Mouse (Mus musculus) heart, embryonic 13.5 days (tissue): ENCODE results near the gene Chchd6. TPM values are rescaled to one million over a fixed set of nuclear protein-coding genes. Genes with fewer than 3 reads are reported as not detected.

ENCODE experiments used
- ATAC-seq: fragments of 200-750 bp; cut with Nextera tagmentation; 2 replicates; pipeline ENCODE4 v1.8.0; 2017; ENCODE audit warnings: moderate TSS enrichment; ENCODE audit not compliant: insufficient number of reproducible peaks, low FRiP score, low TSS enrichment; ENCODE audit errors: extremely low read depth
- H3K27ac ChIP-seq: fragments of 300-500 bp; sonication (generic); replicated peaks from 2 replicates; pipeline ENCODE4 v1.5.1; 2015; ENCODE audit warnings: moderate library complexity, mild to moderate bottlenecking, inconsistent platforms
- H3K27me3 ChIP-seq: fragments of 300-500 bp; sonication (generic); replicated peaks from 2 replicates; pipeline ENCODE4 v1.6.1; 2015; ENCODE audit warnings: mild to moderate bottlenecking, inconsistent platforms
- H3K36me3 ChIP-seq: fragments of 300-500 bp; sonication (generic); 2 replicates; pipeline ENCODE4 v1.6.1; 2015; ENCODE audit warnings: mild to moderate bottlenecking, inconsistent platforms
- H3K4me1 ChIP-seq: fragments of 300-500 bp; sonication (generic); 2 replicates; pipeline ENCODE4 v1.6.1; 2015; ENCODE audit warnings: inconsistent platforms
- H3K4me2 ChIP-seq: fragments of 300-500 bp; sonication (generic); 2 replicates; pipeline ENCODE4 v1.6.1; 2015; ENCODE audit warnings: inconsistent platforms, mild to moderate bottlenecking, moderate library complexity
- H3K4me3 ChIP-seq: fragments of 300-500 bp; sonication (generic); 2 replicates; pipeline ENCODE4 v1.5.1; 2015; ENCODE audit warnings: moderate library complexity, mild to moderate bottlenecking, inconsistent platforms
- H3K9ac ChIP-seq: fragments of 300-500 bp; sonication (generic); 2 replicates; pipeline ENCODE4 v1.6.1; 2015; ENCODE audit warnings: inconsistent platforms, mild to moderate bottlenecking, moderate library complexity
- H3K9me3 ChIP-seq: fragments of 300-500 bp; sonication (generic); 2 replicates; pipeline ENCODE4 v1.6.1; 2016; ENCODE audit warnings: inconsistent platforms
- whole genome bisulfite sequencing: fragments of 180-500 bp; shearing (Covaris S2); methylation state at CpG from one replicate; pipeline ENCODE4 v1.1.7; 2015; ENCODE audit warnings: mixed read lengths; 5-methylcytosine and 5-hydroxymethylcytosine counted together
- polyA plus RNA-seq: library from polyadenylated mRNA; unstranded; fragments of >200 nt; fragmentation: Nextera tagmentation; extraction: Ambion mirVana; gene quantifications from 2 replicates; pipeline ENCODE4 v1.2.1, GENCODE M21; 2015

Chchd6 gene
- polyA plus RNA-seq, 1 experiment from 2014 or later = 46.3 TPM

DNA sequence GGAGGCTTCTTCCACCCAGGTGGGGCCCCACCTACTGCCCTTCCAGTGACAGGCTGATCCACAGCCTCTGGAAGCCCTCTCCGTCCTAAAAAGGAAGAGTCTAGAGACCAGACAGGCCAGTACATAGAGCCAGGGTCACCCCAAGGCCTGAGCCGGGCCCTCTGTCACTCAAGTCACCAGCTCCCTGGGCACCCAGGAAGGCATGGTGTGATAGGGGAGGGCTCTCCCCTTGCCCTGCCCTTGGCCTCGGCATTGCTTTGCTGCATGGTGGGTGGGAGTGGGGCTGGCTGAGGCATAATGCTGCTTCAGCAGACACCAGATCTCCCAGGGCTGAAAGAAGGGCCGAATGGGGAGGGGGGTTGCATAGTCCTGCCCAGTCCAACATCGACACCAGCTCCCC lies 241.4 kb downstream of the Chchd6 start:
- Histone ChIP-seq H3K9me3 (no peaks in the 10 kb centered on the region), H3K4me2 (no peak overlapping the region), H3K9ac (peak overlapping the region; percentile 56), H3K4me1 (peaks cover 74% of the 10 kb centered on the region), H3K27ac (0 out of 2 replicates have a peak overlapping the region, but pooled peaks have one; percentile 12), H3K27me3 (no peaks in the 10 kb centered on the region), H3K4me3 (no peak overlapping the region), H3K36me3 (peaks cover 53% of the 10 kb centered on the region)
- WGBS = 66% methylated on average over 5 of the region's 5 CpGs
- ATAC-seq = no peak

DNA sequence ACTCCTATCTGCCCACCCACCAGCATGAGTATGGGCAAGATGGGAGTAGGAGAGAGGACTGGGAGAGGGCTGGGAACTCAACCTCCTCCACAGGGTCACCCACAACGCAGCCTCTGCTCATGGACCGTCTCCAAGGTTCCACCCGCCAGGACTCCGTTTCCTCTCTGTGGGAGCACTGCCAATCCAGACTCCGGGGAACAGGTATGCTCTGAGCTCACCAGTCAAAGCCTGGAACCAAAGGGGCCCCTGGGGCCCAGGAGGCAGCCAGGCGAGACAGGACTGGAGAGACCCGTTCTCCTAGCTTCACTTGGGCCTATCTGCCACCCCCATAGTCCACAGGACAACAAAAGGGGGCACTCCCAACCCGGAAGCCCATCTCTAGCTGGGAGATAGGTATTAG lies 242.4 kb downstream of the Chchd6 start:
- no peaks in the 10 kb centered on the region for H3K9me3 ChIP-seq
- peaks cover 53% of the 10 kb centered on the region for H3K36me3 ChIP-seq
- ATAC-seq = no peak
- H3K4me1 ChIP-seq = peaks cover 75% of the 10 kb centered on the region
- H3K27ac ChIP-seq = peak overlapping the region; percentile 88; the same call in 1 of the 2 replicates
- no peak overlapping the region for H3K4me2 ChIP-seq
- 65% methylated on average over 8 of the region's 8 CpGs for WGBS
- H3K4me3 ChIP-seq = no peak overlapping the region
- H3K27me3 ChIP-seq = no peaks in the 10 kb centered on the region
- peak overlapping the region; percentile 56 for H3K9ac ChIP-seq

DNA sequence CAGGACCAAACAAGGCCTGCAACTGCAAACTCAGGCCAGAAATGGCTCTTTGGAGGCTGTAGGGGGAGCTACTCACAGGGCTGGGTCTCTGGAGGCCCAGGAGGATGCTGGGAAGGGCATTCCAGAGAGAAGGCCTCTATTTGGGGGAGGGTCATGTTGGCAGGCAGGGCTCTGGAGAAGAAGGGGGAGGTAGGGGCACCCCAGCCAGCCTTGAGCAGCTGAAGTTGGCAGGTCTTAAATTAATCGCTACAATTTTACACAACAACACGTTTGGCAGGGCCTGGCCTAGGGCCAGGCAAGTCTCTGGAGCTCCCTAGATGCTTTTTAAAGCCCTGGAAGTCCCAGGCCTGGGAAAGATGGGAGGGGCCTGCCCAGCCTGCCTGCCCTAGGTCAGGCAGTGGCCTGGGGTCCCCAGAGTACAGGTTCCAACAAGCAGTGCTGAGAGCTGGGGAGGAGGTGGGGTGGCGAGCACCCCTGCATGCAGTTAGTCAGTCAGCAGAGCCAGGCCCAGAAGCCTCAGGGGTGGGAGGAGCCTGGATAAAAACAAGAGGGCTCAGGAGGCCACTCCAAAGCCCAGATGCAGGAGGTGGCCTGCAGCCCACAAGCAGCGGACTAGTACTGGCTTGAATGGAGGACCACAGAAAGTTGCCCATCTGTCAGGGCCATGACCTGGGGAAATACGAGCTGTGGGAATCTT lies 243.9 kb downstream of the Chchd6 start:
- Histone ChIP-seq H3K27me3 (no peaks in the 10 kb centered on the region), H3K9ac (peak overlapping the region; percentile 56), H3K4me1 (peaks cover 75% of the 10 kb centered on the region), H3K4me3 (no peak overlapping the region), H3K4me2 (0 out of 2 replicates have a peak overlapping the region, but pooled peaks have one; percentile 4), H3K27ac (peak overlapping the region; percentile 88), H3K36me3 (peaks cover 59% of the 10 kb centered on the region), H3K9me3 (no peaks in the 10 kb centered on the region)
- 22% methylated on average over 5 of the region's 5 CpGs for WGBS
- ATAC-seq = peak; percentile 32; the same call in 1 of the 2 replicates

DNA sequence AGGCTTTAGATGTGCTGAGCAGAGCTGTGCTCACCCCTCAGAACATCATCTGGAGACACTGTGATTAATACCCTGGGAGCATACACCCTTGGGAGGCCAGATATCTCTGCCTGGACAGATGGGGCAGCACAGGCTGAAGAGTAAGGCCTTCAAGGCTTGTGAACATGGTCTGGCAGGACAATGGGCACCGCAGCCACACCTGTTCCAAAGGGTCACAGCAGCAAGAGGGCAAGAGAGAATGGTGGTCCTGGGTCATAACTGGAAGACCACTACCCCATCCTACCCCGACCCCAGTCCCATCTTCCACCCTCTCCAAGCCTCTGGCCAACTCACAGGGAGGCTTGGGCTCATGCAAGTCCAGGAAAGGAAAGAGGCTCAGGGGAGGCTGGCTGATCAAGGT lies 244.9 kb downstream of the Chchd6 start:
- ATAC-seq = no peak
- 82% methylated on average over 2 of the region's 2 CpGs for WGBS
- Histone ChIP-seq H3K9ac (peak overlapping the region; percentile 56), H3K27me3 (no peaks in the 10 kb centered on the region), H3K4me2 (no peak overlapping the region), H3K4me3 (no peak overlapping the region), H3K27ac (peak overlapping the region; percentile 88), H3K9me3 (no peaks in the 10 kb centered on the region), H3K36me3 (peaks cover 50% of the 10 kb centered on the region), H3K4me1 (peaks cover 76% of the 10 kb centered on the region)

DNA sequence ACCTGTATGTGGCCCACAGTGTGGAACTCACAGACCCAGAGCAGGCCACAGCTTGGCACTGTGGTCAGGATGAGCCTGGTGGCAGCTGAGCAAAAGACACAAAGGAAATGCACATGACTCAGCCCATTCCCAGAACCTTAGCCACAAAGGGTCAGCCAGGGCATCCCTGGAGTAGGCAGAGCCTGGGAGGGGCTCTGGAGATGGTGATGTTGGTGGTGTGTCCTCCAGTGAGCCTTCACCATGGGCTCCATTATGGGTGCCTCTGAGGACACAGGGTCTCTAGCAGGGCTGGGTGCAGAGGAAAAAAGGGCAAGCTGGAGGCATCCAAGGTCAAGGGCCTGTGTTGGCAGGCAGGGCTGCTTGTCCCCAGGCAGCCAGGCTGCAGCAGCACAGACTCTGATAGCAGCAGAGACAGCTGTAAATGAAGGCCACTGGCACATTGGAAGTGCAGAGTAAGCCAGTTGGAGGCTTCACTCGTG lies 245.4 kb downstream of the Chchd6 start:
- Histone ChIP-seq H3K27me3 (no peaks in the 10 kb centered on the region), H3K4me2 (no peak overlapping the region), H3K9me3 (no peaks in the 10 kb centered on the region), H3K36me3 (peaks cover 49% of the 10 kb centered on the region), H3K9ac (peak overlapping the region; percentile 56), H3K4me1 (peaks cover 80% of the 10 kb centered on the region), H3K4me3 (no peak overlapping the region), H3K27ac (peak overlapping the region; percentile 88)
- WGBS = 30% methylated on average over 1 of the region's 1 CpGs
- ATAC-seq = no peak

DNA sequence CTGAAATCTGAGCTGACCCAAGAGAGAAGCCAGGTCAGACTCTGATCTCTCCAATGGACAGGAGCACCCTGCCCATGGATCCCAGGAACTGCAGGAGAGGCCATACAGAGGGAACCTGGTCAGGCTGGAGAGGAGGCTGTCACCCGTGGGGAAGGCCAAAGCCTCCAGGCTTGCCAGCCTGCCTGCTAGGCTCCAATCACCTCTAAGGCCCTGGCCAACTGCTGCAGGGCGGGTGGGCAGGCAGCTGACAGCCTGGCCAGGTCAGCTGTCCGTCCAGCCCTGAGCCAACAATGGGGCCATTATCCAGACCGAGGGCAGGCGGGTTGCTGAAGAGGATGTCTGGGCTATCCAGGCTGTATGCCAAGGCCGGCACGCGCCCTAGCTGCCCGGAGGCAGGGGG lies 247.1 kb downstream of the Chchd6 start:
- Histone ChIP-seq H3K9me3 (no peaks in the 10 kb centered on the region), H3K9ac (no peak overlapping the region), H3K4me1 (peaks cover 78% of the 10 kb centered on the region), H3K36me3 (peaks cover 36% of the 10 kb centered on the region), H3K27ac (0 out of 2 replicates have a peak overlapping the region, but pooled peaks have one; percentile 16), H3K4me3 (no peak overlapping the region), H3K27me3 (no peaks in the 10 kb centered on the region), H3K4me2 (no peak overlapping the region)
- ATAC-seq = no peak
- 69% methylated on average over 9 of the region's 9 CpGs for WGBS

DNA sequence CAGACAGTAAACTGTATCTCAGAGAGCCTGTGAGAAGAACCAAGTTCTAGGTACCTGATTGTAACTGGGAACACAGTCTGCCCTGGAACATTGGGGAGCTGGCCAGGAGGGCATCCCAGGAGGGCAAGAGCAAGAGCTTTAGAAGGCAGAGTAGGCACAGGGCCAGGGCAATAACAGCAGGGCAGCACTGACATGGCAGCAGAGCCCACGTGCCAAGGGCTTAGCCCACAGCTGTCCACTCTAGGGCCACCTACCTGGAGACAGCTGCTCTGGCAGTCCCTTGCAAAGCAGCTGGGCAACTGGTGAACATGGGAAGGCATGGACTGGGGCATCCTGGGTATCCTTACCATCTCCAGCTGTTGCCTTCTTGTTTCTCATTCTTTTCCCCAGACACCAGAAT lies 247.7 kb downstream of the Chchd6 start:
- no peak for ATAC-seq
- 65% methylated on average over 1 of the region's 1 CpGs for WGBS
- peaks cover 78% of the 10 kb centered on the region for H3K4me1 ChIP-seq
- H3K9ac ChIP-seq = no peak overlapping the region
- H3K27ac ChIP-seq = no peak overlapping the region
- H3K4me3 ChIP-seq = no peak overlapping the region
- peaks cover 38% of the 10 kb centered on the region for H3K36me3 ChIP-seq
- no peak overlapping the region for H3K4me2 ChIP-seq
- no peaks in the 10 kb centered on the region for H3K9me3 ChIP-seq
- H3K27me3 ChIP-seq = no peaks in the 10 kb centered on the region

DNA sequence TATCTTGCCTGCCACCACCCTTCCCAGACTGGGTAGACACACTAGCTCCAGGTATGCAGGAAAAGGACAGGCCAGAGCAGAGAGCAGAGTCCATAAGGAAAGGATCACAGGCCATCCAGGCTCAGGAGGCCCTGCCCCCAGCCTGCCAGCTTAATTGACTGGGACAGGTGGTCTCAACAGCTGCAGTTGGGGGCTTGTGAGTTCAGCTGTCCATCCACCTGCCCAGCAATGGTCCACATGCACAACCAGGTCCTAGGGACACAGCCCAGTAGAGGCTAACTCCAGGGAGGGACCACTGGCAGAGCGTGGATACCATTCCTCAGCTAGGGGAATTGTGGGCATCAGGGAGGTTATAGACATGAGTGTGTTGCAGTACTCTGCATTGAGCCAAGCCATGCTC lies 249.6 kb downstream of the Chchd6 start:
- H3K4me3 ChIP-seq = no peak overlapping the region
- no peak for ATAC-seq
- H3K9ac ChIP-seq = peak overlapping the region; percentile 71
- peaks cover 51% of the 10 kb centered on the region for H3K36me3 ChIP-seq
- peak overlapping the region; percentile 90 for H3K27ac ChIP-seq
- peaks cover 71% of the 10 kb centered on the region for H3K4me1 ChIP-seq
- no peaks in the 10 kb centered on the region for H3K27me3 ChIP-seq
- no peaks in the 10 kb centered on the region for H3K9me3 ChIP-seq
- 88% methylated on average over 1 of the region's 1 CpGs for WGBS
- H3K4me2 ChIP-seq = no peak overlapping the region

DNA sequence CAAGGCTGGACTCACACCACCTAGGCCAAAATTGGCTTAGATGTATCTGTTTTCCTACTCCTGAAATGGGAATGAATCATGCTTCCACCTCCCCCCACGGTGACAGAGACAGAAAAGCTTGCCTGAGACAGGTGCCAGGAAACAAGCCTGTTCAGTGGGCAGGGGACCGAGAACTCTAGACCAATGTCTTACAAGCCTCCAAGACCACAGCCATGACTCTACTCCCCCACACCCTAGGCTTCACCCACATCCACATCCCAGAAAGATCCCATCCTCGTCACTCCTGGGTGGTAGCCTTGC lies 250.0 kb downstream of the Chchd6 start:
- peak overlapping the region; percentile 71 for H3K9ac ChIP-seq
- H3K27ac ChIP-seq = peak overlapping the region; percentile 90
- peak overlapping the region; percentile 20 for H3K4me3 ChIP-seq
- H3K4me1 ChIP-seq = peaks cover 71% of the 10 kb centered on the region
- no peaks in the 10 kb centered on the region for H3K9me3 ChIP-seq
- peaks cover 56% of the 10 kb centered on the region for H3K36me3 ChIP-seq
- ATAC-seq = no peak
- 43% methylated on average over 3 of the region's 3 CpGs for WGBS
- no peaks in the 10 kb centered on the region for H3K27me3 ChIP-seq
- peak overlapping the region; percentile 53 for H3K4me2 ChIP-seq

DNA sequence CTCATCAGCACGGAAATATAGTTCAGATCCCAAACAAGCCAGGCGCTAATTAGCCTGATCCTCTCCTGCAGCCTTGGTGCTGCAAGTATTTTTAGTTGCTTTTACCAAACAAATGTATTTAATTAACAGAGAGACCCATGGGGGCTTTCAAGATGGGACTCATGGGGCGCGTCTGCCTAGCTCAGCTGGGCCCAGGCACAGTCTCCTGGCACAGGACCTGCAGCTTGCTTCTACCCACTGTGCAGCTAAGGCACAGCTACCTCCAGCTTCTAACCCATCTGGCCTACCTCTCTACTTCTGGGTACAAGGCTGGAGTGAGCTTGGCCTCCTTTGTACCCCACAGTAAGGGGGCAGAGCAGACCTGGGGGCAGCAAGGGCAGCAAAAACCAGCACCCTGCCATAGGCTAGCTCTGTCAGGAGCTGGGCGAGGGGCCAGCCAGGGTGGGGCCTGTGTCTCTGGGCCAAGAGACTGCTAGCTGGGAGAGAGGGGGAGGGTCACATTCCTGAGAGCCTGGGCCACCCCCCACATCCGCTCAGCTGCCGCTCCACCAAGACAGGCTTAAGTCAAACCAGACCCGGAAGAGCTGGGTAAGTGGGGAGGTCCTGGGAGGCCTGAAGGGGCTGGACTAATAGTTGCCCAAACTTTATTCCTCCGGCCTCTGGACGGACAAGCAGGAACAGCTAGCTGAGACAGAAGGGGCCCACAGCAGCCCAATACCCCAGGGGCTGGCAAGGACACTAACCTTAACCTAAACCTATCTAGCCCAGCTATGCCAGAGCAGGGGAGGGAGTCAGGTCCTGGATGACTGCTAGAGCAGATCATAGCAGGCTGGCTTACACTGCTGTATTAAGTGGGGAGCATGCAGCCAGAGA lies 250.6 kb downstream of the Chchd6 start:
- H3K36me3 ChIP-seq = peaks cover 59% of the 10 kb centered on the region
- no peaks in the 10 kb centered on the region for H3K9me3 ChIP-seq
- peak; percentile 80 for ATAC-seq
- H3K9ac ChIP-seq = peak overlapping the region; percentile 71
- peaks cover 71% of the 10 kb centered on the region for H3K4me1 ChIP-seq
- peak overlapping the region; percentile 20 for H3K4me3 ChIP-seq
- H3K27me3 ChIP-seq = no peaks in the 10 kb centered on the region
- peak overlapping the region; percentile 90 for H3K27ac ChIP-seq
- 18% methylated on average over 10 of the region's 10 CpGs for WGBS
- H3K4me2 ChIP-seq = peak overlapping the region; percentile 53

DNA sequence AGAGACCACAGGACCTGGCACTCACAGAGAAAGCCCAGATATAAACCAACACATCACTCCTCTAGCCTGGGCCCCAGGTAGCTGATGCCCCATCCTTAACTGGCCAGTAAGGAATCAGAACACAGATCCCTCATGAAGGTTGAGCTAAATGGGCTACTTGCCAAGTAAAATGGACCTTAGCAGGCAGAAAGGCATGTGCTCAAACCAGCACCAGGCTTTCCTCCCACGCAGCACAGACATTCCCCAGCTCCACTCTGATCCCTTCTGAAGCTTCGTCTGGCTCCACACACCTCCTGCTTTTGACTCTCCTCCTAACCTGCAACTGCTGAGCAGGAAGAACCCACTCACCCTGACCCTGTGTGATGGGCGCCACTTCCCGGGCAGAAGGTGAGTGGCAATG lies 253.5 kb downstream of the Chchd6 start:
- Histone ChIP-seq H3K4me3 (no peak overlapping the region), H3K36me3 (peaks cover 73% of the 10 kb centered on the region), H3K27me3 (no peaks in the 10 kb centered on the region), H3K27ac (no peak overlapping the region), H3K9me3 (no peaks in the 10 kb centered on the region), H3K9ac (no peak overlapping the region), H3K4me2 (no peak overlapping the region), H3K4me1 (peaks cover 75% of the 10 kb centered on the region)
- ATAC-seq = no peak
- 63% methylated on average over 4 of the region's 4 CpGs for WGBS
